Mouse (Mus musculus) lung, adult 2 months (tissue): ENCODE measurements around the gene Nrg4. TPM values are rescaled to one million over a fixed set of nuclear protein-coding genes. Genes with fewer than 3 reads are reported as not detected.

ENCODE experiments used
- DNase-seq: peaks from one replicate; pipeline ENCODE4 v3.0.0; 2022
- H3K4me1 ChIP-seq: fragments of 200-500 bp; 2 replicates; pipeline ENCODE4 v1.6.1; 2011; ENCODE audit warnings: low read length; ENCODE audit not compliant: control insufficient read depth, insufficient read depth
- H3K4me3 ChIP-seq: fragments of 200-500 bp; replicated peaks from 2 replicates; pipeline ENCODE3; 2011; ENCODE audit warnings: low read depth, mild to moderate bottlenecking, control low read depth, low read length; ENCODE audit errors: extremely low read depth
- CTCF ChIP-seq: fragments of 200-500 bp; IDR thresholded peaks from 2 replicates; pipeline ENCODE4 v1.5.1; 2011; ENCODE audit warnings: mild to moderate bottlenecking, low read length, control low read depth; ENCODE audit not compliant: insufficient read depth
- POLR2A ChIP-seq: fragments of 200-500 bp; IDR thresholded peaks from 2 replicates; pipeline ENCODE4 v1.6.1; 2011; ENCODE audit warnings: low read depth, mild to moderate bottlenecking, control low read depth, low read length, borderline replicate concordance; ENCODE audit errors: extremely low read depth
- WGBS: fragments of 180-500 bp; shearing (Covaris S2); methylation state at CpG from one replicate; pipeline ENCODE4 v1.1.7; 2018; 5-methylcytosine and 5-hydroxymethylcytosine counted together
- polyA plus RNA-seq: library from polyadenylated mRNA; depleted of rRNA; stranded (reverse); fragments of >200 nt; gene quantifications from 2 replicates; pipeline ENCODE4 v1.2.3, GENCODE M21; 2012; rRNA removed

The Nrg4 gene
- polyA plus RNA-seq: 3.5 and 3.7 TPM in 2 replicates

DNA sequence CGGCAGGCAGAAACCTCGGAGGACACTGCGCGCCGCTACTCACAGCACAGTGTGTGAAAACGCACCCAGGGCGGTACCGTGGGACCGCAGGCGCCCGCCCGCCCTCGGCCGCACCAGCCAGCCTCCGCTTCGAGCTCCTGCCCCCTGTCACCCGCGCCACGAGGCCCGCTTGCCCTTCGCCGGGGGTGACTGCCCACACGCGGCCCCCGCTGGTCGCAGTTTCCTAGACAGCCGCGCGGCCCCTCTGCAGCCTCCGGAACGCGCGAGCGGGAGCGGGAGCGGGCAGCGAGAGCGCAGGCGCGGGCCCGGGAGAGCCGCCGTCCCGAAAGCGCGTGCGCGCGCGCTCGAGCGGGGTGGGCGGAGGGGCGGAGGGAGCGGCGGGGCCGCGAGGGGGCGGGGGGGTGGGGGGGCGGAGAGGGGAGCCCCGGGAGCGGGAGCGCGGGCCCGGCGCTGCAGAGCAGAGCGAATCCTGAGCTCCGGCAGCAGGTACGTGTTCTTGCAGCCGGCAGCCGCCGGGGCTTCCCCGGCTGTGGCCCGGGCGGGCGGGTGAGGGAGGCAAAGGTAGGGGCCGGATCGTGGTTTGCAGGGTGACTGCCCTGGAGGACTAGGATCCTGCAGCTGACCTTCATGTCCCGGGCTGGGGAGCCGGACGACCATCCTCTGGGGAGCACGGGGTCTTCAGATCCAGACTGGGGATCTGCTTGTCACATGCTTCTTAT lies at the start of gene Nrg4, which contains the start of gene Tmem266:
Gene Nrg4, minus strand, starts transcription at position 330 of the 719 bp plus-strand sequence.
Gene Tmem266, plus strand, starts transcription at position 399 of the 719 bp plus-strand sequence.
- H3K4me3 ChIP-seq: peak within 1 kb of the TSS; percentile 78
- WGBS: under 1% methylated on average over 58 of the region's 82 CpGs
- peak; percentile 65 for DNase-seq
- peaks cover 2% of the 10 kb centered on the region; the same call in 1 of the 2 replicates for H3K4me1 ChIP-seq
- TF ChIP-seq CTCF (no peak), POLR2A (no peak)

DNA sequence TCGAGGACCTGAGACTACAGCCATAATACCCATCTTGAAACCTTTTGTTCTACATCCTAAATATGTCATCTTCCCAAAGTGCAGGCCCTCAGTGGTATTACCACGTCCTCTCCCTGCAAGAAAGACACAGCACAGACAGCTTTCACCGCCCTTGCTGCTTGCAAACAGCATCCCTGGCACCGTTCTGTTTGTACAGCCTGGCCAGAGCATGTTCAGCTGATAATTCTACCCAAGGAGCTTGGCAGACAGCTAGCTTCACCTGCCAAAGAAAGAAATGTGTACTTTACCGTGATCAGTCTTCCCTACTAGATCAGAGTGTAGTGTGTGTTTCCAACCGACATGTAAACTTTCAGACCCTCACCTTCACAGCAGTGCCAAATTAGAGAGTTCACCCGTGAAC lies 45.3 kb upstream of the Nrg4 start:
- WGBS: 68% methylated on average over 7 of the region's 7 CpGs

DNA sequence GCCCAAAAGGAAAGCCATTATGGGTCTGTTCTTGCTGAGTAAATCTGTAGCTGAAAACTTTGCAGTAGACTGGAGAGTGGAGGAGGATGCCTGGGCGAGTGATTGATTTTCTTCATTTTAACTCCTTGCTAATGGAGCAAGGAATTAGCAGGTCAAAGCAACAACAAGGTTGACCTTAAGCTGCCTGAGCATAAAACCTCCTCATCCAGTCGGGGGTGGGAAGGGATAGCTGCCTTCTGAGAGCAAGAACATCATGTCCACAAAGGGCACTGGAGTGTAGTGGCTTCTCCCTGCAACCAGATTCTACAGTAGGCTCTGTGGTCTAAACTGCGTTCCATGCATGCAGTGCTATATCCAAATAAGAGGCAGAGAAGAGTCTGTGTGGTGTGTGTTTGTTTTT lies 41.4 kb upstream of the Nrg4 start:
- 44% methylated on average over 3 of the region's 3 CpGs for WGBS

More for the DNA sequence above, 45.3 kb upstream of the Nrg4 start:
- TF ChIP-seq POLR2A (no peak), CTCF (no peak)
- Histone ChIP-seq H3K4me1 (no peaks in the 10 kb centered on the region), H3K4me3 (no peak overlapping the region)
- DNase-seq: no peak

DNA sequence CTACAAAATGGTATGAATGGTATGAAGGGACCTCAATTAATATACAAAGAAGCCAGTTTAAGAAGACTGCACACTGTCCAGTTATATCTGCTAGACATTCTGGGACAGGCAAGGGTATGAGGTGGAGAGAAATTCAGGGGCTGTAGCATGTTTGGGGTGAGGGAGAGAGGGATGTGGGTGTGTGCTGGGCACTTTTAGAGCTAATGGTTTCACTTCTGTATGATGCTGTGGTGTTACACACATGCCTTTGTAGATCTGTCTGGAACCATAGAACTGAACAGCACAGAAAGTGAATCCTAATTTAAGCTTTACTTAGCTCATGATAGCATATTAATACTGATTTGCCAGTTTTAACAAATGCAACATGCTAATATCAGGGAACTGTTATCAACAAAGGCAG lies 37.1 kb upstream of the Nrg4 start:
- TF ChIP-seq POLR2A (no peak), CTCF (no peak)
- DNase-seq: no peak
- H3K4me1 ChIP-seq: no peaks in the 10 kb centered on the region
- H3K4me3 ChIP-seq: no peak overlapping the region

More for the DNA sequence above, 41.4 kb upstream of the Nrg4 start:
- DNase-seq: no peak
- no peak for TF ChIP-seq CTCF
- TF ChIP-seq POLR2A: no peak
- Histone ChIP-seq H3K4me3 (no peak overlapping the region), H3K4me1 (no peaks in the 10 kb centered on the region)

DNA sequence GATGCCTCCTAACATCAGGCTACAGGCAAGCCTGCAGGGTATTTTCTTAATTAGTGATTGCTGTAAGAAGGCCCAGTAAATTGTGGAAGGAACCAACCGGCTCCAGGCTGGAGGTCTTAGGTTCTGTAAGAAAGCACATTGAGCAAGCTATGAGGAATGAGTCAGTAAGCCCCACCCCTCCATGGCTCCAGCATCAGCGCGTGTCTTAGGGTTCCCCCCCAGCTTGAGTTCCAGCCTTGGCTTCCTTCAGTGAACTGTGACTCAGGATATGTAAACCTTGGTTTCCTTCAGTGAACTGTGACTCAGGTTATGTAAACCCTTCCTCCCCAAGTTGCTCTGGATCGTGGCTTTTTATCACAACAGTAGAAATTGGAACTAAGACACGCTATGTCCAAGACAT lies 35.3 kb upstream of the Nrg4 start:
- Histone ChIP-seq H3K4me1 (no peaks in the 10 kb centered on the region), H3K4me3 (no peak overlapping the region)
- DNase-seq: no peak
- WGBS: 32% methylated on average over 5 of the region's 5 CpGs
- no peak for TF ChIP-seq POLR2A
- TF ChIP-seq CTCF: no peak

DNA sequence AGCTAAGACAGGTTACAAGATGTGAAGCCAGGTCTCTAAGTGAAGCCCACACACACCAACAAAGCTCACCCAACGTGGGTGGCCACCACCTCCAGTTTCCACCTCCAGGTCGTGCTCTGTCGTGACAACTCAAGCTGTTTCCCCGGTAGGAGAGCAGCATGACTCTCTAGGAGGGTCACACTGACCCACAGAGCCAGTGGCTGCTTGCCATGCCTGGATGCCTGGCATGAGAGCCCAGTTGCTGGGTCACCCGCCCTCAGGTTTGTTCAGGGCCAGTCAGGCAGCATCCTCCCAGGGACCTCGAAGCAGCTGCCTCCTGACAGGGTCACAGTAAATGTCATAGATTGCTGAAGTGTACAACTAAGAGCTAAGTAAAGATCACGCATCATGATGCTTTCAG lies 34.2 kb upstream of the Nrg4 start:
- 50% methylated on average over 7 of the region's 7 CpGs for WGBS
- DNase-seq: no peak
- Histone ChIP-seq H3K4me3 (no peak overlapping the region), H3K4me1 (no peaks in the 10 kb centered on the region)
- TF ChIP-seq CTCF (no peak), POLR2A (no peak)

DNA sequence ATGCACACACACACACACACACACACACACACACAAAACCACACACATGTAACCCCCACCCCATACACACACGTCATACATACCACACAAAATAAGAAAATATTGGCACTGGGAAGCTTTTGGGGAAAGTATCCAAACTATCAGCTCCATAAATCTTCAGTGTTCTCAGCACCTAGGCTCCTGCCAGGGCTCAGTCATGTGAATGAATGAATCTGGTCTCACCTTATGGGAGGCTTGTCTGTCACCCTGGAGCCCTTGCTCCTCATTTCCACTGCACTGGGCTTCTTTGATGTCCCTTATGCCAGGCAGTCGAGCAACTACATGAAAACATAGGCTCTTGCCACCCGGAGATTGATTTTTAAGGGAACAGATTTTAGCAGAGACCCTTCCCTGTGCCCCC lies 33.7 kb upstream of the Nrg4 start:
- no peak for DNase-seq
- Histone ChIP-seq H3K4me3 (no peak overlapping the region), H3K4me1 (no peaks in the 10 kb centered on the region)
- WGBS: 65% methylated on average over 3 of the region's 3 CpGs
- TF ChIP-seq POLR2A (no peak), CTCF (no peak)

DNA sequence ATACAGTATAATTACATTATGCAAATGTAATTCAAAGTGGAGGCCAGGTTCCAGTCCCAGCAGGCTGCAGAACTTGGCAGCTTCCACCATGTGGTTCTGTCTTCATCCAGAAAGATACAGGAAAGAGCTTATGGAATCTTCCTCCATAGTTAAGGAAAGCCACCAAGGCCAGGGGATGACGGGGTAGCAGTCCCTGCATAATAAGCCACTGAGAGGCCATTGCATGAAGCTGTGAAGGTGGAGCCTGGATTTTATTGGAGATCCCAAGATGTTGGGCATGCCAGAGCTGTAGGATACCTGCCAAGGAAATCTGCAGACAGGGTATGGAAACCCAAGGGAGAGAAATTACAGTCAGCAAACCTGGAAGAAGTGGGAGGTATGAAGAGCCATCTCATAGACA lies 30.5 kb upstream of the Nrg4 start:
- DNase-seq: no peak
- no peak overlapping the region for H3K4me3 ChIP-seq
- TF ChIP-seq POLR2A (no peak), CTCF (no peak)
- no peaks in the 10 kb centered on the region for H3K4me1 ChIP-seq
- WGBS: 75% methylated on average over 1 of the region's 1 CpGs

DNA sequence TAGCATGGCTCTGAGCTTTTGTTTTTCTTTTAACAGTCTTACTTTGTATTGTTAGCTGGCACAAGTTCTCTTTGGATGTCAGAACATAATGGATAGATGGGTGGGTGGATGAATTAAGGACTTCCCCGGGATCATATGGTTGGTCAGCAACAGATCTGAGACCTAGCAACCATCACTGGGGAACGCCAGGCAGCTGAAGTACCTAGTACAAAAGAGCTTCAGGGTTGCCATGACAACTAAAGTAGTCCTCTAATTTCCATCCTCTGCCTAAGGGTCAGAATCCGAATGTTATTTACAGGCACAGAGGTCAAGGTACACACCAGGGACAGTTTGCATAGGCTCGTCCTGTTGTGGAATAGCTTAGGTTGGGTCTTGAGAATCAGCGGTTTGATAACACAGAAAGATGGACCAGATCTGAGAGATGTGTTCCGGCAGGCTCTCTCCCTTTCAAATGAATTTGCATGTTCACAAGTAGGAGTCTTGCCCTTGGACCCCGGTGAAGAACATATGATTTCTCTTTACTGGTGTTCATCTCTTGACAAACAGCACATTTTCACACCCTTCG lies 28.7 kb upstream of the Nrg4 start:
- H3K4me1 ChIP-seq: no peaks in the 10 kb centered on the region
- TF ChIP-seq POLR2A (no peak), CTCF (no peak)
- 58% methylated on average over 8 of the region's 8 CpGs for WGBS
- no peak overlapping the region for H3K4me3 ChIP-seq
- DNase-seq: no peak

DNA sequence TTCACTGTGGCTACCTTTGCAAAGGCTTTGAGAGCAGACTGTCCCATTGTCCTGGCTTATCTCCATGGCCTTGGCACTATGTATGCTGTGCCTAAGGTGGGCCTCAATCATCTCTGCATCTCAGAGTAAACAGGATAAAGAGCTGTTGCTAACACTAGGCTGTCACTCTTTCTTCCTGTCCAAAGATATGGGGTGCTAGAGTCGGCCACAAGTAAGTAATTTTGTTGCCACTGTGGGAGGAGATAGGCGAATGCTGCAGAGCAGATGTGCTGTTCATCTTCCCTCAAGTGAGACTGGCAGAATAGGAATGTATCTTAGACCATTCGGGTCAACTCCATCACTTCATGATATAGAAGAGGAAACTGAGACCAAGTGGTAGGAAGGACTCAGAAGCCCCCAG lies 28.0 kb upstream of the Nrg4 start:
- no peak for TF ChIP-seq CTCF
- DNase-seq: no peak
- Histone ChIP-seq H3K4me1 (no peaks in the 10 kb centered on the region), H3K4me3 (no peak overlapping the region)
- WGBS: 64% methylated on average over 3 of the region's 3 CpGs
